Mouse (Mus musculus): ENCODE measurements around the gene Msi1.
"Not testable (repeated sequence)": the region's sequence is repeated elsewhere in the genome, so short reads cannot be mapped to it uniquely, and the experiment has no call there.

Gene Msi1

DNA sequence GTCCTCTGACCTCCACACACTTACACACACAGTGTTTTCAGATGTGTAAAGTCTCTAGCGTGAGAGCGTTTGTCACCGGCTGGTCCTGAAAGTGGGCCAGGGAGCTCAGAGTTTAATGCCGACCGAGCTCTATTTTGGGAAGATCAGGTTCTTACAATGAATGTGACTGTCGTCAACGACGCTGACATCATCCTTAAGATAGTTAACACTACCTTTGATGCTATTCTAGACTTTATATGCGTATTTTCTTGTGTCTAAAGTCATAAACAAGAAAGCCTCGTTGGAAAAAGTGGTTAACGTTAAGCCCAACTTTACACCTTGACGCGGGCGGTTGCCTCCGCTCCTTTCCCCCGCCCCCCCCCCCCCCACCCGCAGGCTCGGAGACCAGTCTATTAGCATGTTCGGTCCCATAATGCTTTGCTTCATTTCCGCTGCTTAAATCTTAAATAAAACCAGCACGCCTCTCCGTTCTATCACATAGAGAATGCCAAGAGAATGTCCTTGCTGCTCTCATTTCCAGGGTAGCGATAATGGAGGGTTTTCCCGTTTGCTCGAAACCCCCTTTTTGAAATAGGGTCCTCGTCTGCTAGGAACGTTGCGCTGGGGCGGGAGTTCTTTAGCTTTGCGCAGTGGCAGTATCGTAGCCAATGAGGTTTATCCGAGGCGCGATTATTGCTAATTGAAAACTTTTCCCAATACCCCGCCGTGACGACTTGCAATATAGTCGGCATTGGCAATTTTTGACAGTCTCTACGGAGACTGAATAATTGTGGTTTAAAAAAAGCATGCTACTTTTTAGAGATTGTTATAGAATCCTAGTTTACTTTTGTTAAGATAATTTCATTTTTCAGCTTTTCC, 59.7 kb downstream of the Msi1 start:
- DNase-seq (ENCODE audit: low read depth, low spot score): peak; percentile 85

DNA sequence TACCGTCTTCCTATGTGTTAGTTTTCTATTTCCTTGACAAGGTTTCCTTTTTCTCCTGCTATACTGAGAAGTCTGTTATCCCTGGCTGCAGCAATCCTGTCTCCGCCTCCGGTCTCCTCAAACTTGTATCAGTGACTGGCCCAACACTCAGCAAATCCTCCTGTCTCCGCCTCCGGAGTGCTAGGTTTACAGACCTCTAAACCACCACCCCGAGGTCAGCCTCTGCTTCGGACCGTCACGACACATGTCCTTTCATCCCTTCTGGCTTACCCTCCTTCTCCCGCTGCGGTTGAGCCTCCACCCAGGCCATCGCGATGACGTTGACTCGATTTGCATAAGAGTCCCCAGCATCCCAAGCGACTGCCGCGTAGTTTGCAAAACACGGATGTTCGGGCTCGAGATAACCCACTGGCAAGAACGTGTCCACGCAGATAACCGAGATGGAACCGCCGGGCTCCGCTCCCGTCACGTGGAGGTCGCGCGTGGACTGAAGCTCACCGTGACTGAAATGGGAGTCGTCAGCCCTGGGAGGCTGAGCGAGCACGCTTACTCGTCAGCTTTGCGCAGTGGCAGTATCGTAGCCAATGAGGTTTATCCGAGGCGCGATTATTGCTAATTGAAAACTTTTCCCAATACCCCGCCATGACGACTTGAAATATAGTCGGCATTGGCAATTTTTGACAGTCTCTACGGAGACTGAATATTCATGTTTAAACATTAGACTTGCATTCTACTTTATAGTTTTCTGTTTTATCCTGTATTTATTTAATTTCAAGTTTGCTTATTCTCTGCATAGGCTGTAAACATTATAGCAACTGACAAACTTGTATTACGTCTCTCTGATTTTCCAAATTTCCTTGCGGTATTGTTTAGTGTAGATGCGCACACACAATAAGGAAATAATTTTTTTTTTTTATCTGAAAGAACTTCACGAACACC, 60.6 kb downstream of the Msi1 start:
- DNase-seq (ENCODE audit: low read depth, low spot score): peak; percentile 97

DNA sequence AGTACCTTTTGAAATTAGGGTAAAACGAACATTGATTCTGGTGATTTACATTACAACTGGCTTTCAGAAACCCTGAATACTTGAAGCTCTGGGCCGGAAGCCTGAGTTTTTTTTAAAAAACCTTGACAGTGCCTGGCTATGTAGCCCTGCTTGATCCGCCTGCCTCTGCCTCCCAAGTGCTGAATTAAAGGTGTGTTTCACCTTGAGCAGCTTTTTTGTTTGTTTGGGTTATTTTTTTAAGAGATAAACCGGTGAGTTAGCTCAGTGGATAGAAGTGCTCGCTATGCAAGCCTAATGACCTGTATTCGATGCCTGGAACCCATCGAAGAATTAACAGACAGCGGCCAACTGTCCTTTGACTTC, 61.2 kb downstream of the Msi1 start:
- no peak for DNase-seq (ENCODE audit: low read depth, low spot score)

DNA sequence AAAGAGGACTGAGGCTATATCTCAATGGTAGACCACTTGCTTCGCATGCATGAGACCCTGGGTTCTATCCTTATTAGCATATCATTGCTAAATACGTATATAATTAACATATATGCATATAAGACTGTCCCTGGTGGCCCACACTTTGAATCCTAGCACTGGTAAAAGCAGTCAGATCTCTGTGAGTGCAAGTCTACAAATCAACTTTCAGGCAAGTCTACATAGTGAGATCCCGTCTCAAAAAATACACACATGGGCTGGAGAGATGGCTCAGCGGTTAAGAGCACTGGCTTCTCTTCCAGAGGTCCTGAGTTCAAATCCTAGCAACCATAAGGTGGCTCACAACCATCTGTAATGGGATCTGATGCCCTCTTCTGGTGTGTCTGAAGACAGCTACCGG, 61.7 kb downstream of the Msi1 start:
- no peak for DNase-seq (ENCODE audit: low read depth, low spot score)

DNA sequence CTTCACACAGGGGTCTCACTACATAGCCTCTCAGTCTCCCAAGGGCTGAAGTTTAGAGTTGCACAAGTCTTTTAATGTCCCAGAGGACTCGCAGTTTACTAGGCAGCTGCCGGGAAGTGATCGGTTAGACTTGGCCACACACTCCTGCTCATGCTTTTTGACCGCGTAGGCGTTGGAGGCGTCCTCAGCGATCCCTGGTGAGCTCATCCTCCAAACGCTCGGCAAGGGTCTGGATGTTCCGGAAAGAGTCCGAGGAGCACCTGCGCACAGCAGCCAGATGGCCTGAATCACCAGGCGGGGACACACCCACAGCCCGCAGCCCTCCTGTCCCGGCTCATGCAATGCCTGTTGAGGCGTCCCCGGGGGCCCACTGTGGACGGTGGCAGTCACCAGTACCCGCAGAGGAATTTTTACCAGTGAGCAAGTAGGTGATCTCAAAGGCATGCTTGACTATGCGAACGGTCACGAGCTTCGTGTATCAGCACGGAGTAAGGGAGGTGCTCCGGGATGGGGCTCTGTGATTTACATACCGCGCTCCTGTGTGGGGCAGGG, 62.4 kb downstream of the Msi1 start:
- no peak for DNase-seq (ENCODE audit: low read depth, low spot score)

DNA sequence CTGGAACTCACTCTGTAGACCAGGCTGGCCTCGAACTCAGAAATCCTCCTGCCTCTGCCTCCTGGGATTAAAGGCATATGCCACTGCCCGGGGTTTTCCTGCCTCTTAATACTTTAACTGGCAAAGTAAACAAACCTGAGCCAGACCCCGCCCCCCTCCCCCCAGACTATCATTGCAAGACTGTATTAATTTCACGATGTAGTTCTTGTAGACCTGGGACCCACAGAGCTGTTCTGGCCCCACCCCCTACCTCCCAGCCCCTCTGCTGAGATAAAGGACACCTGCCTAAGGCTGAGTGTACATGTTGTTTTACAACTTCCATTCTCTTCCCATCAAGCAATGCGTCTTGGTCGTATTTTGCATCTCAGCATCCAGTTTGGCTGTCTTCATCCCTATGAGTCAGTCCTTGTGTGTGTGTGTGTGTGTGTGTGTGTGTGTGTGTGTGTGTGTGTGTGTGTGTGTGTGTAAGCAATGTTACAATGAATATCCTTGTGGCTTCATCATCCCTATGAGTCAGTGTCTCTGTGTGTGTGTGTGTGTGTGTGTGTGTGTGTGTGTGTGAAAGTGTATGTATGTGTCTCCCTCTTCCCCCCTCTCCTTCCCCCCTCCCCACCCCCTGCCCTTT, 63.4 kb downstream of the Msi1 start:
- DNase-seq (ENCODE audit: low read depth, low spot score): no peak

DNA sequence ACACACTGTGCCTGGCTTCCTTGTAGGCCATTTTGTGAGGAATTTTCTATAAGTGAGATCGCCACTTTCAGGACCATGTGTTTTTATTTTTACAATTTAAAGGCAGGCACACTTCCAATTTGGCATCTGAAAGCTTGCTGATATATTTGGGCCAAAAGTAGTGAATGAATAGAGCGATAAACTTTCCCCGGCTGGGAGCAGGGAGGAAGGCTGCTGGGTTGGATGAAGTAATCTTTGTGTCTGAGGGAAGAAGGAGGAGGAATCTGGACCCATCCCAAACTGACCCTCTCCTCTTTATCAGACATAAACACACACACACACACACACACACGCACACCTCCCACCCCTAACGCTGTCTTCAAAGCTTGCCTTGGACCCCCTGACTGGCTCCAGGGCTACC, 64.0 kb downstream of the Msi1 start:
- no peak for DNase-seq (ENCODE audit: low read depth, low spot score)

DNA sequence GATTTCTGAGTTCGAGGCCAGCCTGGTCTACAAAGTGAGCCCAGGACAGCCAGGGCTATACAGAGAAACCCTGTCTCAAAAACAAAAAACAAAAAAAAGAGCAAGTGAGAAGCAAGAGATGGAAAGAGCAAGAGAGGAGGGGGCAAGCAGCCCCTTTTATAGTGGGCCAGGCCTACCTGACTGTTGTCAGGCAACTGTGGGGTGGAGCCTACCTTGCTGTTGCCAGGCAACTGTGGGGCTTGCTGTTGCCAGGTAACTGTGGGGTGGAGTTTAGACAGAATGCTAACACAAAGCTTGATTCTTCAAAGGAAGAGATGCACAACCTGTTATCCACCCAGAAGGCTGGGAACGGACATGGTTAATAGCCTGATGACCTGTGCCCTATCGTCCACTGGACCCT, 66.2 kb downstream of the Msi1 start:
- not testable (repeated sequence) for DNase-seq (ENCODE audit: low read depth, low spot score)

DNA sequence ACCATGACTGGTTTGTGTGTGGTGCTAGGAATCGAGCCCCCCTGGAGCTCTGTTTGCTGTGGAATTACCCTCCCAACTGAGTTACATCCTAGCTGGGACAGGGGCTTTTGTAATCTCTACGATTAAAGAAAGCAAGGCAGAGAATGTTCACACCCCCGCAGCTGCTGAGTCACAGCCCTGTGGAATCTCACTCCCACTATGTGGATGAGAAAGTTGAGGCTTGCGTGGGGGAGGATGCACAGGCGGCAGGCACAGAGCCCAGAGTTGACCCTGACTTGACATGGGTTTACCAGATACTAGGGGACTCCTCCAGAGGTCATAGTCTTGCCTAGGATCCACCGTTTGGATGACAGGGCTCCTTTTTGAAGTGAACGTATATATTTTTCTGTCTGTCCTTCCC, 67.6 kb downstream of the Msi1 start:
- no peak for DNase-seq (ENCODE audit: low read depth, low spot score)

DNA sequence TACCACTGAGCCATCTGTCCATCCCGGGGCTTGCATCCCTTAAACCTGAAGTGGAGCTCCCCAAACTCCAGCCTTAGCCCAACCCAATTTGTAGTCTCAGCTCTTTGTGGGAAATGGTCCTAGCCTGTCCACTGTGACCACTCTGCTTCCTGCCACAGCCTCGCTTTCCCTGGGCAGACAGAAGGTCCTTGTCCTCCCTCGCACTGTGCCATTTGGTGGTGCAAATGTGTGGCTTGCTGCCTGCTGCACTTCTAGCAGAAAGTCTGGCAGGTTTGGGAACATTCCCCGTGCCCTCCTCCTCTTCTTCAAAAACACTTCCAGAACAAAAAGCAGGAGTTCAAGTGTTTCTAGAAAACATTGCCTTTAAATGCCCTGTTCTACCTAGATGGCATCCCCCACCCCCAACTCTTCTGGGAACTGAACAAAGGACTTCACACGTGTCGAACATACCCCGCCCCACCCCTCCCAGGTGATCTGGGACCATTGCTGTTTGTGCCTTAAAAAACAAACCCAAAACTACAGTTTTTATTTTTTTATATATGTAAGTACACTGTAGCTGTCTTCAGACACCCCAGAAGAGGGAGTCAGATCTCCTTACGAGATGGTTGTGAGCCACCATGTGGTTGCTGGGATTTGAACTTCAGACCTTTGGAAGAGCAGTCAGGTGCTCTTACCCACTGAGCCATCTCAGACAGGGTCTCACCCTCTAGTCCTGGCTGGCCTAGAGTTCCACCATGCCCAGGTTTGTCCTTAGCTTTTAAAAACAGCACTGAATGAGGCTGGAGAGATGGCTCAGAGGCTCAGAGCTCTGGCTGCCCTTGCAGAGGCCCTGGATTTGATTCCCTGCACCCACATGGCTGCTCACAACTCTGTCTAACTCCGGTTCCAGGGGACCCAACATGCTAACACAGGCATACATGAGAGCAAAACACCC, 69.2 kb downstream of the Msi1 start:
- DNase-seq (ENCODE audit: low read depth, low spot score): no peak

DNA sequence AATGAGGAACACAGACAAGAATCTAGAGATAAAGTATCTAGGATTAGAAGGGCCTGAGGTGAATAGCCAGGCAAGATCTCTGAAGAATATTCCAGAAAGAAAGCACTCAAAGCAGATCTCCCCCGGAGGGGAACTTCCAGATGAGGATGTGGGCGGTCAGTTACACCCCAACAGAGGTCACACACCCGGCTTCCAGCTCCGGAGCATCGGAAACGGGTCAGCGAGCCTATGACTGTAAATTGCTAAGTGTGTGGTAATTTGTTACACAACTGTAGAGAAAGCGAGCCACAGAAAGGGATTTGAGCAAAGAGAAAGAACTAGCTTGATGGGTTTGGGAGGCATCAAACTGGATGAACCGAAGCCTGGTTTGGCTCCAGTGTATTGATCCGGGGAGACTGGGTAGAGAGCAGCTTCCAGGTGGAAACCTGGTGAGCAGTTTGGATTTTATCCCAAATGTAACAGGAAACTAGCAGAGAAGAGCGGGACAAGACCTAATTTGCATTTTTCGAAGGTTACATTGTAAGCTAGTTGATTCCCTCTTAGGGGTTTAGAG, 71.1 kb downstream of the Msi1 start:
- no peak for DNase-seq (ENCODE audit: low read depth, low spot score)

DNA sequence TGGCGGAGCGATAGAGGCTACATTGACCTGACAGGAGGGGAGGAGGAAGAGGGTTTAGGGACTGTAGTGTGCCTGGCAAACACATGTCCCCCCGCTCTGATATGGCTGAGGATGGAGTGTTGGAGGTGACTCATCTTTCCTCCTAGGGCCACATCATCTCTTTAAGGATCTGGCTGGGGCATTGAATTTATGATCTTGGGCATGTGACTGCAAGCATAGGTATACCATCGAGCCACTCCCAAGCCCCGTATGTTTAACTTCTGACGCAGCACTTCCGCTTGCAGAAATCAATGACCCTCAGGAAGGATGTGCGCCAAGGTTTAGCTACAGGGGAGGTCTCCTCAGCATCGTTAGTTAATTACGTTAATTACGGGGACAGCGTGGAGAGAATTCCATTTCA, 73.6 kb downstream of the Msi1 start:
- no peak for DNase-seq (ENCODE audit: low read depth, low spot score)
